Mouse (Mus musculus) lung, embryonic 14.5 days (tissue): ENCODE measurements around the gene Stk25. TPM values are rescaled to one million over a fixed set of nuclear protein-coding genes. Genes with fewer than 3 reads are reported as not detected.
"Not testable (repeated sequence)": the region's sequence is repeated elsewhere in the genome, so short reads cannot be mapped to it uniquely, and the experiment has no call there.

Experiments
- ATAC-seq: fragments of 200-750 bp; cut with Nextera tagmentation; 2 replicates; pipeline ENCODE4 v1.8.0; 2017; ENCODE audit warnings: mild to moderate bottlenecking, moderate TSS enrichment, moderate library complexity; ENCODE audit not compliant: insufficient read depth
- DNase-seq: peaks from one replicate; pipeline ENCODE4 v3.0.0-alpha.2; 2015
- H3K27ac ChIP-seq: fragments of 300-500 bp; sonication (generic); 2 replicates; pipeline ENCODE4 v1.5.1; 2014; ENCODE audit warnings: low read depth, mild to moderate bottlenecking, moderate library complexity
- H3K27me3 ChIP-seq: fragments of 300-500 bp; sonication (generic); 2 replicates; pipeline ENCODE4 v1.6.1; 2014; ENCODE audit warnings: low read length, control low read depth; ENCODE audit not compliant: insufficient read depth
- H3K36me3 ChIP-seq: fragments of 300-500 bp; sonication (generic); 2 replicates; pipeline ENCODE4 v1.6.1; 2014; ENCODE audit warnings: control low read depth; ENCODE audit not compliant: insufficient read depth
- H3K4me1 ChIP-seq: fragments of 300-500 bp; sonication (generic); 2 replicates; pipeline ENCODE4 v1.6.1; 2014; ENCODE audit warnings: antibody characterized with exemption, control low read depth; ENCODE audit not compliant: insufficient read depth
- H3K4me2 ChIP-seq: fragments of 300-500 bp; sonication (generic); 2 replicates; pipeline ENCODE4 v1.6.1; 2014; ENCODE audit warnings: mild to moderate bottlenecking
- H3K4me3 ChIP-seq: fragments of 300-500 bp; sonication (generic); 2 replicates; pipeline ENCODE4 v1.5.1; 2014; ENCODE audit warnings: low read depth, low read length
- H3K9ac ChIP-seq: fragments of 300-500 bp; sonication (generic); 2 replicates; pipeline ENCODE4 v1.6.1; 2014
- H3K9me3 ChIP-seq: fragments of 300-500 bp; sonication (generic); 2 replicates; pipeline ENCODE4 v1.6.1; 2016; ENCODE audit warnings: low read depth, low read length, control low read depth
- CTCF ChIP-seq: IDR thresholded peaks from 2 replicates; pipeline ENCODE4 v1.5.1; 2016; ENCODE audit warnings: antibody characterized with exemption, low read depth
- WGBS: fragments of 180-500 bp; shearing (Covaris S2); extraction: QIAGEN DNeasy Blood & Tissue Kit; methylation state at CpG from one replicate; pipeline ENCODE4 v1.1.7; 2014; 5-methylcytosine and 5-hydroxymethylcytosine counted together
- polyA plus RNA-seq: library from polyadenylated mRNA; unstranded; fragments of >200 nt; fragmentation: Nextera tagmentation; extraction: Ambion mirVana; gene quantifications from 2 replicates; pipeline ENCODE4 v1.2.1, GENCODE M21; 2014

The Stk25 gene
- 180 and 181 TPM in 2 replicates for polyA plus RNA-seq

- not testable (repeated sequence) for ATAC-seq, H3K36me3 ChIP-seq, H3K4me3 ChIP-seq, H3K9me3 ChIP-seq, H3K9ac ChIP-seq, H3K4me1 ChIP-seq, DNase-seq, H3K27ac ChIP-seq, H3K27me3 ChIP-seq, H3K4me2 ChIP-seq
These were observed at the start of gene Stk25 for GRCm38 (mm10) chr1:93658559-93658958. Gene Stk25 (minus strand): TSS chr1:93658659.

GRCm38 (mm10) chr1:93705389-93705788, 46.9 kb upstream of the Stk25 start:
- H3K4me3 ChIP-seq = no peak overlapping the region
- H3K4me2 ChIP-seq = no peak overlapping the region
- WGBS = 56% methylated on average over 3 of the region's 3 CpGs
- ATAC-seq (peak; percentile 60; the same call in 1 of the 2 replicates), DNase-seq (peak; percentile 32)
- H3K4me1 ChIP-seq = no peaks in the 10 kb centered on the region
- TF ChIP-seq CTCF = no peak
- no peak overlapping the region for H3K9ac ChIP-seq
- H3K27ac ChIP-seq = no peak overlapping the region
- H3K9me3 ChIP-seq = no peaks in the 10 kb centered on the region
- H3K36me3 ChIP-seq = peaks cover 18% of the 10 kb centered on the region
- H3K27me3 ChIP-seq = no peaks in the 10 kb centered on the region

GRCm38 (mm10) chr1:93704341-93704740, 45.9 kb upstream of the Stk25 start:
- Histone ChIP-seq H3K36me3 (peaks cover 18% of the 10 kb centered on the region), H3K27me3 (no peaks in the 10 kb centered on the region), H3K4me3 (no peak overlapping the region), H3K4me1 (no peaks in the 10 kb centered on the region), H3K27ac (no peak overlapping the region), H3K4me2 (no peak overlapping the region), H3K9ac (no peak overlapping the region), H3K9me3 (no peaks in the 10 kb centered on the region)
- WGBS = 75% methylated on average over 9 of the region's 9 CpGs
- ATAC-seq (no peak), DNase-seq (no peak)
- no peak for TF ChIP-seq CTCF

- H3K9me3 ChIP-seq = no peaks in the 10 kb centered on the region
- H3K27ac ChIP-seq = no peak overlapping the region
- no peak overlapping the region for H3K4me2 ChIP-seq
- WGBS = 82% methylated on average over 10 of the region's 10 CpGs
- peaks cover 18% of the 10 kb centered on the region for H3K36me3 ChIP-seq
- no peak for TF ChIP-seq CTCF
- DNase-seq = no peak
- H3K4me3 ChIP-seq = no peak overlapping the region
- ATAC-seq = no peak
- H3K27me3 ChIP-seq = no peaks in the 10 kb centered on the region
- H3K9ac ChIP-seq = no peak overlapping the region
- H3K4me1 ChIP-seq = no peaks in the 10 kb centered on the region
These were observed 45.1 kb upstream of the Stk25 start for GRCm38 (mm10) chr1:93703472-93704048.

GRCm38 (mm10) chr1:93702106-93702505, 43.6 kb upstream of the Stk25 start:
- no peak overlapping the region for H3K27ac ChIP-seq
- DNase-seq = no peak
- WGBS = 66% methylated on average over 1 of the region's 1 CpGs
- no peak for ATAC-seq
- no peaks in the 10 kb centered on the region for H3K27me3 ChIP-seq
- peaks cover 18% of the 10 kb centered on the region for H3K36me3 ChIP-seq
- H3K4me1 ChIP-seq = no peaks in the 10 kb centered on the region
- no peaks in the 10 kb centered on the region for H3K9me3 ChIP-seq
- no peak overlapping the region for H3K4me2 ChIP-seq
- no peak for TF ChIP-seq CTCF
- H3K9ac ChIP-seq = no peak overlapping the region
- H3K4me3 ChIP-seq = no peak overlapping the region

DNA sequence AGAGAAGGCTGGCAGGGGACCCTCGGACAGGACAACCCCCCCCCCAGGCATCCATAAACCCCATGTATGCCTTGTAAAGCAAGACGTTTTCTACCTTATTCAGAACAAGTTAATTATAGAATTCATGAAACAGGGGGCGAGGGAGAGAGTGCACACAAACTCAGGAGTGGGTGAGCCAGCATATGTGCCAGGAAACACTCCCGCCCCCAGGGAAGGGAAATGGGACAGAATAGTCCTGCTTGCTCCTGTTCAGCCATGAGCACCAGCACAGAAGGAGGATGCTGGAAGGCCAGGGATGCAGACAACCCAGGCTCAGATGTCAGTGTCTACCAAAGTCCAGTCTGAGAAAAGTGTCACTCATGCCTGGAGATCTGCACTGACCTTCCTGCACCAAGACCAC, 40.7 kb upstream of the Stk25 start:
- no peaks in the 10 kb centered on the region for H3K4me1 ChIP-seq
- TF ChIP-seq CTCF = no peak
- H3K9me3 ChIP-seq = no peaks in the 10 kb centered on the region
- H3K27ac ChIP-seq = no peak overlapping the region
- no peak for ATAC-seq
- H3K36me3 ChIP-seq = peaks cover 20% of the 10 kb centered on the region
- no peak overlapping the region for H3K4me2 ChIP-seq
- H3K27me3 ChIP-seq = no peaks in the 10 kb centered on the region
- DNase-seq = no peak
- 69% methylated on average over 4 of the region's 4 CpGs for WGBS
- no peak overlapping the region for H3K9ac ChIP-seq
- no peak overlapping the region for H3K4me3 ChIP-seq

- H3K27ac ChIP-seq = peak overlapping the region; percentile 54
- H3K4me1 ChIP-seq = no peaks in the 10 kb centered on the region
- no peaks in the 10 kb centered on the region for H3K27me3 ChIP-seq
- TF ChIP-seq CTCF = no peak
- ATAC-seq (peak; percentile 36; the same call in 1 of the 2 replicates), DNase-seq (peak; percentile 34)
- no peaks in the 10 kb centered on the region for H3K9me3 ChIP-seq
- H3K36me3 ChIP-seq = peaks cover 24% of the 10 kb centered on the region
- H3K4me2 ChIP-seq = no peak overlapping the region
- WGBS = 32% methylated on average over 3 of the region's 3 CpGs
- no peak overlapping the region for H3K4me3 ChIP-seq
- no peak overlapping the region for H3K9ac ChIP-seq
These were observed 38.9 kb upstream of the Stk25 start for GRCm38 (mm10) chr1:93697317-93697716.
